Mouse (Mus musculus) kidney, adult 18-20 months (tissue): ENCODE results near the gene Lcn6.
"Not testable (repeated sequence)": the region's sequence is repeated elsewhere in the genome, so short reads cannot be mapped to it uniquely, and the experiment has no call there.

Source experiments
- DNase-seq: peaks from one replicate; pipeline ENCODE4 v3.0.0; 2021

The Lcn6 gene

DNA sequence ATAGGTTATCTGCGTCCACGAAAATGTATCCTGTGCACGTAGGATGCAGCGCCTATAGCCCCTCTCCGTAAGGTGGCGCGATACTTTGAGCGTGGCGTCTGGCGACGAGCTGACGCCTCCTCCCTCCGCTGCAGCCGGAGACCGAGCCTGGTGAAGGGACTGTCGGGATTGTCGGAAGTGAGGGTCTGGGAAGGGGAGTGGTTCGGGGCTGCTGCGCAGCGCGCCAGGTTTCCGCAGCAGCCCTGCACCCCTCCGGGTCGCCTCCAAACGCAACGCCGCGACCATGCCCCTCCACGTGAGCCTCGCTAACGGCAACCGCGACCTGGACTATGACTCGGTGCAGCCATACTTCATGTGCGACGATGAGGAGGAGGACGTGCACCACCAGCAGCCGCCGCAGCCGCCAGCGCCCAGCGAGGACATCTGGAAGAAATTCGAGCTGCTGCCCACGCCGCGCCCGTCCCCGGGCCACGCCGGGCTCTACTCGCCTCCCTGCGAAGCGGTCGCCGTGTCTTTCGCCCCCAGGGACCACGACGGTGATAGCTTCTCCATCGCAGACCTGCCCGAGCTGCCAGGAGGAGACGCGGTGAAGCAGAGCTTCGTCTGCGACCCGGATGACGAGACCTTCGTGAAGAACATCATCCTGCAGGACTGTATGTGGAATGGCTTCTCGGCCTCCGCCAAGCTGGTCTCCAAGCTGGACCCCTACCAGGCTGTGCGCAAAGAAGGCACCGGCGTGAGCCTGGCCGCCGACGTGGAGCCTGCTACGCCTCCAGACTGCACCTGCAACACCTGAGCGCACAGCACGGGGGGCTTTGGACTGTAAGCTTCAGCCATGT is 30.3 kb downstream of the Lcn6 start, which contains the start of gene Bmyc:
Gene Bmyc (plus strand): TSS at position 97 of the 839 bp plus-strand sequence.
- peak; percentile 69 for DNase-seq

DNA sequence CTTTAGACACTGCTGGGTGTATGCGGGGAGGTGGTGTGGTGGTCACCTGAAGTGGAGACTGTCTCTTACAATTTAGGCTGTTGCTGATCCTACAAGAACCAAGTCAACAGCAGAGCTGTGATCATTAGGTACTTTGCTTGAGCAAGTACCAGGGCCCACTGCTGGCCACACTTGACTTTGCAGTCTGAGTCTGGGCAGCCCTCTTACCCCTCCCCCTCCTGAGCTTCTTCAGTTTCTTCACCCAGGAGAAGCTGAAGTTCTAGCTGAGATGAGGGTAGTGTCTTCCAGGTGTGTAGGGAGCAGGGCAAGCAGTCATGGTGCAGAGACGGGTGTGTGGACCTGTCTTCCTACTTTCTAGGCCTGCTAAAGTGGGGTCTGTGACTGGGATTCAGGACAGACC is 31.5 kb downstream of the Lcn6 start:
- DNase-seq, result peak; percentile 9

DNA sequence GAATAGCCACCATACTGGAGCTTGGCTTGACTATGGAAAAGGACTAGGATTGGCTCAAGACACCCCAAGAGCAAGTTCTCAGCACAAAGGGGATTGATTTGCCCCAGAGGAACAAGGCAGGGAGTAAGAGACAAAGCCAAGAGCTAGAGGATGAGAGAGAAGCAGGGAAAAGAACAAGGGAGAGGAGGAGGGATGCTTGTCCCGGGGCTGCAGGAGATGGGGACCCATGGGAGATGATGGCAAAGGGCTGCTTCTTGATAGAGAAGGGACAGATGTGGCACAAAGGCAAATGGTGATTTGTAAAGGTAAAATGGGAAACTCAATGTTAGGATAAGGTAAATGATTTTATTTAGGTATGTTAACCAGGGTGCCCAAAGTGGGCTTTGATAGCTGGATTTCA is 32.5 kb downstream of the Lcn6 start:
- not testable (repeated sequence) for DNase-seq

DNA sequence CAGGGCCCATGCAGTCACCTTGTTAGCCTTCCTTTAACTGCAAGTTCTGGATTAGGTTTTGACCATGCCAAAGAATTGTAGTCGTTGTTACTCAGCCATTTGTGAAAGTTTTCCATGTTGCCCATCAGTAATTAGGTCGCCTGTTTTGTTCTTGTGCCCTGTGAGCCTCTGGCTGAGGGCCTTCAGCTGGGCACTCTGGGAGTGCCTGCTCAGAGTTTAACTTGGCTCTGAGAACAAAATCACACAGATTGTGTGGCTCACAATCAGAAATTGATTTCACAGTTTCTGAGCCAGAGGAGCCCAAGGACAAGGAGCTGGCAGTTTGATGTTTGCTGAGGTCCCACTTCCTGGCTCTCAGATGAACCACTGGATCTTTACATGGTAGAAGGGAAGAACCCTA is 33.2 kb downstream of the Lcn6 start:
- DNase-seq, result not testable (repeated sequence)

DNA sequence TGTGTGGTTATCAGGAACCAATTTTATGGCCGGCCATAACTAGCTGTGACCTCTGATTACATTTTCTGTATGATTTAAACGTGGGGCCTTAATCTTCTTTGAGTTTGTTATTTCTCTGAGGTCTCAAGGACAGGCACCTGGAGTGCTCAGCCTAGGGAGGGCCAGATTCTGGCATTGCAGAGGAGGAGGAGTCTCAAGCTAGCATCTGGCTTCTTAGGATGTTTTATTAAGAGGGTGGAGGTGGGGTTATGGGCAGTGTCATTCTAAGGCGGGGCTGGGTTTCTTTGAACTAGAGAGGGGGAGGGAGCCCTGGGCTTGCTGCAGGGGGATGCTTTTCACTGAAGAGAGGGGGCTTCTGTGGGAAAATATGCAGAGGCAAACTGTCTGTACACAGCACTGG is 35.1 kb downstream of the Lcn6 start:
- DNase-seq, result not testable (repeated sequence)

DNA sequence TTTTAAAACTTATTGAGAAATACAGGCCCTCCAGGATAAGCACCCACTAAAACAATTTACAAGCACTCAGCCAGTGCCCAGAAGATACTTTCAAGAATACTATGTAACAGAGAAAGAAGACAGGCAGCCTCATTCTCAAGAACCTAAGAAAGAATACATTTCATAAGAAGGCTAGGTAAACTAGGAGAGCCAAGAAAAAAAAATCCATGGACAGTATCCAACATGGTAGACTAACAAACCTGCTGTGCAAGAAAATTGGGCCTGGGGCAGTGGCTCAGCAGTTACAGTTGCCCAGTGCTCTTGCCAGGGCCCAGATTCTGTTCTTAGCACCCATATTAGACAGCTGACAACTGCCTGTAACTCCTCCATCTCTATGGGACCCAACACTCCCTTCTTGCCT is 40.6 kb downstream of the Lcn6 start:
- DNase-seq, result no peak
